Mouse (Mus musculus) midbrain, embryonic 16.5 days (tissue): Measurements from ENCODE around the gene Pstpip1. TPM values are rescaled to one million over a fixed set of nuclear protein-coding genes. Genes with fewer than 3 reads are reported as not detected.
A peak's percentile ranks its signal among the peaks of the same experiment; 100 is the strongest.

Experiments used
- ATAC-seq: fragments of 200-750 bp; cut with Nextera tagmentation; 2 replicates; pipeline ENCODE4 v1.8.0; 2017; ENCODE audit warnings: moderate TSS enrichment
- H3K27ac ChIP-seq: fragments of 300-500 bp; sonication (generic); 2 replicates; pipeline ENCODE4 v1.5.1; 2014; ENCODE audit warnings: mild to moderate bottlenecking, low read length, mixed read lengths
- H3K27me3 ChIP-seq: fragments of 300-500 bp; sonication (generic); 2 replicates; pipeline ENCODE4 v1.6.1; 2014; ENCODE audit warnings: low read depth, low read length, mixed read lengths; ENCODE audit not compliant: control insufficient read depth, insufficient read depth
- H3K36me3 ChIP-seq: fragments of 300-500 bp; sonication (generic); 2 replicates; pipeline ENCODE4 v1.6.1; 2014; ENCODE audit warnings: mild to moderate bottlenecking, low read length, moderate library complexity, mixed read lengths; ENCODE audit not compliant: control insufficient read depth, insufficient read depth
- H3K4me1 ChIP-seq: fragments of 300-500 bp; sonication (generic); 2 replicates; pipeline ENCODE4 v1.6.1; 2014; ENCODE audit warnings: mild to moderate bottlenecking, low read length, mixed read lengths; ENCODE audit not compliant: control insufficient read depth, insufficient read depth
- H3K4me2 ChIP-seq: fragments of 300-500 bp; sonication (generic); 2 replicates; pipeline ENCODE4 v1.6.1; 2014; ENCODE audit warnings: mild to moderate bottlenecking, low read length, mixed read lengths
- H3K4me3 ChIP-seq: fragments of 300-500 bp; sonication (generic); 2 replicates; pipeline ENCODE4 v1.5.1; 2014; ENCODE audit warnings: low read depth, mild to moderate bottlenecking, low read length, moderate library complexity, mixed read lengths
- H3K9ac ChIP-seq: fragments of 300-500 bp; sonication (generic); 2 replicates; pipeline ENCODE4 v1.6.1; 2014; ENCODE audit warnings: low read depth, low read length, mixed read lengths
- H3K9me3 ChIP-seq: fragments of 300-500 bp; sonication (generic); replicated peaks from 2 replicates; pipeline ENCODE4 v1.6.1; 2014; ENCODE audit warnings: mild to moderate bottlenecking, low read length, mixed read lengths; ENCODE audit not compliant: control insufficient read depth, poor library complexity, severe bottlenecking
- WGBS: fragments of 180-500 bp; shearing (Covaris S2); extraction: QIAGEN DNeasy Blood & Tissue Kit; methylation state at CpG from one replicate; pipeline ENCODE4 v1.1.7; 2014; 5-methylcytosine and 5-hydroxymethylcytosine counted together
- polyA plus RNA-seq: library from polyadenylated mRNA; unstranded; fragments of >200 nt; fragmentation: Nextera tagmentation; extraction: Ambion mirVana; gene quantifications from 2 replicates; pipeline ENCODE4 v1.2.1, GENCODE M21; 2015

Gene Pstpip1
- 0.34 and 0.50 TPM in 2 replicates for polyA plus RNA-seq

GRCm38 (mm10) chr9:56089778-56090520 is at the start of gene Pstpip1:
TSS of gene Pstpip1 (plus strand) at chr9:56089962.
- ATAC-seq, result peak; percentile 79
- Histone ChIP-seq H3K9me3 (no peaks in the 10 kb centered on the region), H3K4me1 (peaks cover 7% of the 10 kb centered on the region; the same call in 1 of the 2 replicates), H3K9ac (peak within 1 kb of the TSS; percentile 35; the same call in 1 of the 2 replicates), H3K4me3 (no peak within 1 kb of the TSS), H3K4me2 (peak within 1 kb of the TSS; percentile 31), H3K27ac (peak within 1 kb of the TSS; percentile 26; the same call in 1 of the 2 replicates), H3K27me3 (no peaks in the 10 kb centered on the region), H3K36me3 (no peaks in the 10 kb centered on the region)
- WGBS, result 32% methylated on average over 22 of the region's 22 CpGs

GRCm38 (mm10) chr9:56041372-56042180 is 48.2 kb upstream of the Pstpip1 start, which contains the start of gene Rcn2:
TSS of gene Rcn2 (plus strand) at chr9:56041845.
- Histone ChIP-seq H3K27me3 (no peaks in the 10 kb centered on the region), H3K9me3 (no peaks in the 10 kb centered on the region), H3K9ac (peak within 1 kb of the TSS; percentile 91), H3K4me3 (peak within 1 kb of the TSS; percentile 72), H3K36me3 (peaks cover 19% of the 10 kb centered on the region), H3K4me2 (peak within 1 kb of the TSS; percentile 69), H3K27ac (peak within 1 kb of the TSS; percentile 96), H3K4me1 (peaks cover 14% of the 10 kb centered on the region)
- peak; percentile 100 for ATAC-seq
- WGBS, result under 1% methylated on average over 46 of the region's 49 CpGs

GRCm38 (mm10) chr9:56042181-56042621 is 47.6 kb upstream of the Pstpip1 start:
- WGBS, result 0% methylated on average over 16 of the region's 16 CpGs
- H3K9me3 ChIP-seq, result no peaks in the 10 kb centered on the region

GRCm38 (mm10) chr9:56053796-56054195 is 36.0 kb upstream of the Pstpip1 start:
- H3K27me3 ChIP-seq, result no peaks in the 10 kb centered on the region
- 81% methylated on average over 3 of the region's 3 CpGs for WGBS
- H3K4me1 ChIP-seq, result no peaks in the 10 kb centered on the region
- H3K4me3 ChIP-seq, result no peak overlapping the region
- H3K36me3 ChIP-seq, result peaks cover 19% of the 10 kb centered on the region
- H3K4me2 ChIP-seq, result no peak overlapping the region
- ATAC-seq, result no peak
- H3K9ac ChIP-seq, result no peak overlapping the region
- no peaks in the 10 kb centered on the region for H3K9me3 ChIP-seq
- H3K27ac ChIP-seq, result no peak overlapping the region

More at GRCm38 (mm10) chr9:56042181-56042621, 47.6 kb upstream of the Pstpip1 start:
- Histone ChIP-seq H3K4me2 (peak overlapping the region; percentile 69), H3K4me1 (peaks cover 14% of the 10 kb centered on the region), H3K27me3 (no peaks in the 10 kb centered on the region), H3K9ac (peak overlapping the region; percentile 91), H3K27ac (peak overlapping the region; percentile 96), H3K4me3 (peak overlapping the region; percentile 72), H3K36me3 (peaks cover 19% of the 10 kb centered on the region)
- peak; percentile 85 for ATAC-seq

GRCm38 (mm10) chr9:56056147-56056546 is 33.6 kb upstream of the Pstpip1 start:
- H3K4me3 ChIP-seq, result no peak overlapping the region
- 92% methylated on average over 6 of the region's 6 CpGs for WGBS
- H3K9ac ChIP-seq, result no peak overlapping the region
- H3K27me3 ChIP-seq, result no peaks in the 10 kb centered on the region
- H3K4me2 ChIP-seq, result no peak overlapping the region
- ATAC-seq, result no peak
- H3K27ac ChIP-seq, result no peak overlapping the region
- H3K9me3 ChIP-seq, result no peaks in the 10 kb centered on the region
- no peaks in the 10 kb centered on the region for H3K4me1 ChIP-seq
- H3K36me3 ChIP-seq, result peaks cover 32% of the 10 kb centered on the region

- Histone ChIP-seq H3K4me1 (no peaks in the 10 kb centered on the region), H3K9ac (no peak overlapping the region), H3K4me3 (no peak overlapping the region), H3K9me3 (no peaks in the 10 kb centered on the region), H3K4me2 (no peak overlapping the region), H3K36me3 (peaks cover 34% of the 10 kb centered on the region), H3K27ac (no peak overlapping the region), H3K27me3 (no peaks in the 10 kb centered on the region)
- 100% methylated on average over 5 of the region's 5 CpGs for WGBS
- peak; percentile 28; the same call in 1 of the 2 replicates for ATAC-seq
Observed at GRCm38 (mm10) chr9:56062336-56062735, 27.4 kb upstream of the Pstpip1 start.

- Histone ChIP-seq H3K27me3 (no peaks in the 10 kb centered on the region), H3K9me3 (no peaks in the 10 kb centered on the region), H3K4me3 (no peak overlapping the region), H3K9ac (no peak overlapping the region), H3K4me1 (no peaks in the 10 kb centered on the region), H3K27ac (no peak overlapping the region), H3K36me3 (peaks cover 22% of the 10 kb centered on the region), H3K4me2 (no peak overlapping the region)
- WGBS, result 79% methylated on average over 3 of the region's 3 CpGs
- no peak for ATAC-seq
Observed at GRCm38 (mm10) chr9:56065011-56065410, 24.8 kb upstream of the Pstpip1 start.

GRCm38 (mm10) chr9:56067964-56068363 is 21.8 kb upstream of the Pstpip1 start:
- H3K4me2 ChIP-seq, result no peak overlapping the region
- H3K4me1 ChIP-seq, result no peaks in the 10 kb centered on the region
- no peak overlapping the region for H3K27ac ChIP-seq
- peaks cover under 1% of the 10 kb centered on the region for H3K36me3 ChIP-seq
- ATAC-seq, result no peak
- WGBS, result 91% methylated on average over 4 of the region's 4 CpGs
- no peaks in the 10 kb centered on the region for H3K9me3 ChIP-seq
- H3K27me3 ChIP-seq, result no peaks in the 10 kb centered on the region
- no peak overlapping the region for H3K9ac ChIP-seq
- no peak overlapping the region for H3K4me3 ChIP-seq
